Mouse (Mus musculus) hindbrain, embryonic 15.5 days (tissue): ENCODE measurements around the gene Ppp1r9b. TPM values are rescaled to one million over a fixed set of nuclear protein-coding genes. Genes with fewer than 3 reads are reported as not detected.
A peak's percentile ranks its signal among the peaks of the same experiment; 100 is the strongest.
"Not testable (repeated sequence)": the region's sequence is repeated elsewhere in the genome, so short reads cannot be mapped to it uniquely, and the experiment has no call there.

ENCODE experiments used
- ATAC-seq: fragments of 200-750 bp; cut with Nextera tagmentation; 2 replicates; pipeline ENCODE4 v1.8.0; 2017; ENCODE audit warnings: low read depth, moderate number of reproducible peaks, moderate TSS enrichment; ENCODE audit not compliant: low FRiP score
- H3K27ac ChIP-seq: fragments of 300-500 bp; sonication (generic); replicated peaks from 2 replicates; pipeline ENCODE4 v1.5.1; 2015; ENCODE audit warnings: mild to moderate bottlenecking, inconsistent platforms
- H3K27me3 ChIP-seq: fragments of 300-500 bp; sonication (generic); 2 replicates; pipeline ENCODE4 v1.6.1; 2015; ENCODE audit warnings: control low read depth, inconsistent platforms
- H3K36me3 ChIP-seq: fragments of 300-500 bp; sonication (generic); 2 replicates; pipeline ENCODE4 v1.6.1; 2015; ENCODE audit warnings: control low read depth, inconsistent platforms
- H3K4me1 ChIP-seq: fragments of 300-500 bp; sonication (generic); replicated peaks from 2 replicates; pipeline ENCODE4 v1.6.1; 2015; ENCODE audit warnings: control low read depth, inconsistent platforms
- H3K4me2 ChIP-seq: fragments of 300-500 bp; sonication (generic); 2 replicates; pipeline ENCODE4 v1.6.1; 2015; ENCODE audit warnings: moderate library complexity, mild to moderate bottlenecking, inconsistent platforms
- H3K4me3 ChIP-seq: fragments of 300-500 bp; sonication (generic); 2 replicates; pipeline ENCODE4 v1.5.1; 2015; ENCODE audit warnings: mild to moderate bottlenecking, inconsistent platforms
- H3K9ac ChIP-seq: fragments of 300-500 bp; sonication (generic); 2 replicates; pipeline ENCODE4 v1.6.1; 2015; ENCODE audit warnings: inconsistent platforms
- H3K9me3 ChIP-seq: fragments of 300-500 bp; sonication (generic); 2 replicates; pipeline ENCODE4 v1.6.1; 2016; ENCODE audit warnings: control low read depth, inconsistent platforms
- WGBS: fragments of 180-500 bp; shearing (Covaris S2); methylation state at CpG from one replicate; pipeline ENCODE4 v1.1.7; 2015; 5-methylcytosine and 5-hydroxymethylcytosine counted together
- polyA plus RNA-seq: library from polyadenylated mRNA; unstranded; fragments of >200 nt; fragmentation: Nextera tagmentation; extraction: Ambion mirVana; gene quantifications from 2 replicates; pipeline ENCODE4 v1.2.1, GENCODE M21; 2015

Ppp1r9b gene
- polyA plus RNA-seq, 1 experiment from 2014 or later: 21.4 TPM

DNA sequence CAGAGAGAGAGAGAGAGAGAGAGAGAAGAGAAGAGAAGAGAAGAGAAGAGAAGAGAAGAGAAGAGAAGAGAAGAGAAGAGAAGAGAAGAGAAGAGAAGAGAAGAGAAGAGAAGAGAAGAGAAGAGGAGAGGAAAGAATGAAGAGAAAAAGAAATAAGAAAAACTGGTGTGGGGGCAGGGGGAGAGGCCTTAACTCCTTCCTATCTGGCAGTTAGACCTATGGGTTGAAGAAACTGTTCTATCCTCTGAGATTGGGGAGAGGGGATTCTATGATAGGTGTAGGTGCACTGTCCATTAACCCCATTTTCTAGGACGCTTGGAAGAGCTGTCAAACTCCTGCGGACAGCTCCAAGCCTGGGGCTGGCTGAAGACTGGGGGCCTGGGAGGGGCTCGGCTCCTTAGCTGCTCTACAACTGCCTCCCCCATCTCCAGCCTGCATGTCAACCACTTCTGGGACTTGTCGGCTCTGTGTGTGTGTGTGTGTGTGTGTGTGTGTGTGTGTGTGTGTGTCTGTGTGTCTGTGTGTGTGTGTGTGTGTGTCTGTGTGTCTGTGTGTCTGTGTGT lies 20.1 kb downstream of the Ppp1r9b start:
- Histone ChIP-seq H3K4me2 (peak overlapping the region; percentile 92), H3K4me3 (peak overlapping the region; percentile 76), H3K9ac (peak overlapping the region; percentile 93), H3K4me1 (peaks cover 74% of the 10 kb centered on the region), H3K27ac (peak overlapping the region; percentile 95), H3K36me3 (peaks cover 16% of the 10 kb centered on the region; the same call in 1 of the 2 replicates)
- 6% methylated on average over 4 of the region's 4 CpGs for WGBS
- not testable (repeated sequence) for H3K9me3 ChIP-seq, ATAC-seq, H3K27me3 ChIP-seq

- H3K27ac ChIP-seq: peak overlapping the region; percentile 95
- H3K4me2 ChIP-seq: peak overlapping the region; percentile 92
- H3K36me3 ChIP-seq: peaks cover 20% of the 10 kb centered on the region; the same call in 1 of the 2 replicates
- H3K4me3 ChIP-seq: peak overlapping the region; percentile 76
- peaks cover 72% of the 10 kb centered on the region for H3K4me1 ChIP-seq
- H3K9ac ChIP-seq: peak overlapping the region; percentile 93
- H3K9me3 ChIP-seq: no peaks in the 10 kb centered on the region
- H3K27me3 ChIP-seq: no peaks in the 10 kb centered on the region
- no peak for ATAC-seq
- 23% methylated on average over 1 of the region's 1 CpGs for WGBS
Observed at GRCm38 (mm10) chr11:95011416-95011815, 20.6 kb downstream of the Ppp1r9b start.

DNA sequence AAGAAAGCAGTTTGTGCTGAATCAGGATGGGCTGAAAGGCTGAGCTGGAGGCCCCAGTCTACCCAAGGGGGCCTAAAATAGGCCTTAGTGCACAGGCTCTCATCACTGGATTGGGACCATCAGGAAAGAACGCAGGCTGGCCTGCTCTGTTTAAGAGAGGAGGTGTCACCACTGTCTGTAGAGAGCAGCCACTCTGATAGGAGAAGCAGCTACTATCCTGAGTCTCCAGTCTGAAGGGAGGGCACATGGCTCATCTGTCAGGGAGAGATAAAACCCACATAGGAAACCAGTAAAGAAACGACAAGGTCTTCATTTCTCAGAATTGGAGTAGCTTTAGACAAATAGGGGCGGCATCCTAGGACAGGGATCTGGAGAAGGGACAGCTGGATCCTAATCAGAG lies 21.2 kb downstream of the Ppp1r9b start:
- ATAC-seq: no peak
- H3K27ac ChIP-seq: peak overlapping the region; percentile 95
- 44% methylated on average over 3 of the region's 3 CpGs for WGBS
- peak overlapping the region; percentile 76 for H3K4me3 ChIP-seq
- H3K27me3 ChIP-seq: no peaks in the 10 kb centered on the region
- H3K36me3 ChIP-seq: peaks cover 20% of the 10 kb centered on the region; the same call in 1 of the 2 replicates
- H3K4me2 ChIP-seq: peak overlapping the region; percentile 92
- H3K9me3 ChIP-seq: no peaks in the 10 kb centered on the region
- H3K9ac ChIP-seq: peak overlapping the region; percentile 93
- H3K4me1 ChIP-seq: peaks cover 65% of the 10 kb centered on the region

DNA sequence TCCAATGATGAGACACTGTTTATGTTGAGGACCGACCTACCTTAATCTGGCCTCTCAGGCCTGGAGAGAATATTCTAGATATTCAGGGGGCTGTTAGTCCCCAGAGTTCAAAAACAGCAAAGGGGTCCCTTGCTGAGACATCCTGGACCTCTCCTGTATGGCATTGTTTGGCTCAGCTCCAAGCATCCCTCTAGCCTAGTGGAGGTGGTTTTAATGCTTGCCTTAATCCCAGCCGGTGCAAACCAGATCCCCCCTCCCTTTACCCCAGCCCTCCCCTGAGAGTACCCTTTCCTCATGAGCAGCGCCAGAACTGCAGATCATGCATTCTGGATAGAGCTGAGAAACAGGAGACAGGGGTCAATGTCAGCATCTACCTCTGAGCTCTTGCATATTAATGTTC lies 21.7 kb downstream of the Ppp1r9b start:
- Histone ChIP-seq H3K36me3 (peaks cover 20% of the 10 kb centered on the region; the same call in 1 of the 2 replicates), H3K27me3 (no peaks in the 10 kb centered on the region), H3K4me1 (peaks cover 61% of the 10 kb centered on the region), H3K9ac (peak overlapping the region; percentile 93; the same call in 1 of the 2 replicates), H3K4me3 (peak overlapping the region; percentile 76), H3K27ac (peak overlapping the region; percentile 95), H3K9me3 (no peaks in the 10 kb centered on the region), H3K4me2 (peak overlapping the region; percentile 92)
- WGBS: 31% methylated on average over 3 of the region's 3 CpGs
- no peak for ATAC-seq

- H3K9ac ChIP-seq: no peak overlapping the region
- WGBS: 75% methylated on average over 3 of the region's 3 CpGs
- H3K9me3 ChIP-seq: no peaks in the 10 kb centered on the region
- H3K27me3 ChIP-seq: no peaks in the 10 kb centered on the region
- ATAC-seq: no peak
- no peak overlapping the region for H3K27ac ChIP-seq
- peaks cover 38% of the 10 kb centered on the region for H3K36me3 ChIP-seq
- peaks cover 46% of the 10 kb centered on the region for H3K4me1 ChIP-seq
- H3K4me3 ChIP-seq: no peak overlapping the region
- H3K4me2 ChIP-seq: no peak overlapping the region
Observed at GRCm38 (mm10) chr11:95015484-95015883, 24.6 kb downstream of the Ppp1r9b start.

GRCm38 (mm10) chr11:95022237-95022992 lies 31.6 kb downstream of the Ppp1r9b start:
- WGBS: 82% methylated on average over 10 of the region's 10 CpGs
- H3K4me3 ChIP-seq: no peak overlapping the region
- no peaks in the 10 kb centered on the region for H3K9me3 ChIP-seq
- H3K27ac ChIP-seq: no peak overlapping the region
- ATAC-seq: no peak
- H3K36me3 ChIP-seq: peaks cover 68% of the 10 kb centered on the region
- H3K4me1 ChIP-seq: peaks cover 20% of the 10 kb centered on the region
- no peak overlapping the region for H3K4me2 ChIP-seq
- H3K9ac ChIP-seq: no peak overlapping the region
- H3K27me3 ChIP-seq: no peaks in the 10 kb centered on the region

DNA sequence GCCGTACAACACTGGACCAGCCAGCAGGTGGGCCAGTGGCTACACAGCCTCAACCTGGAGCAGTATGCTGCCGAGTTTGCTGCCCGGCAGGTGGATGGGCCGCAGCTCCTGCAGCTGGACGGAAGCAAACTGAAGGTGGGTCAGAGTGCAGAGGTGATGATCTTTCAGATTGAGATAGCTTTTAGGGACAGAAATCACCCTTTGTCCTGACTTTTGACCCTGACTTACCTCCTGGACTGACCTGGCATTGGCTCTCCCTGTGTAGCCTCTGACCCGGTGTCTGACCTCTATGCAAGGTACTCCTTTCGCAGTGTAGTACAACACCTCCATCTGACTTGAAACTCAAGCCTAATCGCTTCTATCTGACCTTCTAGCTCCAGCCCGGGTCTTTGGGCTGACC lies 32.6 kb downstream of the Ppp1r9b start:
- 94% methylated on average over 9 of the region's 9 CpGs for WGBS
- Histone ChIP-seq H3K27me3 (no peaks in the 10 kb centered on the region), H3K4me1 (peaks cover 30% of the 10 kb centered on the region), H3K9ac (no peak overlapping the region), H3K27ac (no peak overlapping the region), H3K36me3 (peaks cover 68% of the 10 kb centered on the region), H3K9me3 (no peaks in the 10 kb centered on the region), H3K4me2 (no peak overlapping the region), H3K4me3 (no peak overlapping the region)
- no peak for ATAC-seq

GRCm38 (mm10) chr11:95024439-95025184 lies 33.8 kb downstream of the Ppp1r9b start:
- ATAC-seq: no peak
- peaks cover 58% of the 10 kb centered on the region for H3K36me3 ChIP-seq
- H3K27ac ChIP-seq: peak overlapping the region; percentile 63
- no peak overlapping the region for H3K4me3 ChIP-seq
- H3K9me3 ChIP-seq: no peaks in the 10 kb centered on the region
- H3K4me2 ChIP-seq: no peak overlapping the region
- H3K4me1 ChIP-seq: peaks cover 30% of the 10 kb centered on the region
- no peak overlapping the region for H3K9ac ChIP-seq
- H3K27me3 ChIP-seq: no peaks in the 10 kb centered on the region
- WGBS: 55% methylated on average over 29 of the region's 29 CpGs

GRCm38 (mm10) chr11:95025227-95026012 lies 34.6 kb downstream of the Ppp1r9b start:
- Histone ChIP-seq H3K36me3 (peaks cover 51% of the 10 kb centered on the region), H3K27me3 (no peaks in the 10 kb centered on the region), H3K4me3 (no peak overlapping the region), H3K9me3 (no peaks in the 10 kb centered on the region), H3K4me2 (no peak overlapping the region), H3K27ac (peak overlapping the region; percentile 63), H3K9ac (no peak overlapping the region), H3K4me1 (peaks cover 25% of the 10 kb centered on the region)
- ATAC-seq: no peak
- whole genome bisulfite sequencing: 85% methylated on average over 11 of the region's 11 CpGs

- no peak overlapping the region for H3K27ac ChIP-seq
- no peaks in the 10 kb centered on the region for H3K9me3 ChIP-seq
- ATAC-seq: no peak
- 61% methylated on average over 6 of the region's 6 CpGs for WGBS
- peaks cover 44% of the 10 kb centered on the region for H3K36me3 ChIP-seq
- H3K27me3 ChIP-seq: no peaks in the 10 kb centered on the region
- no peak overlapping the region for H3K4me3 ChIP-seq
- peaks cover 25% of the 10 kb centered on the region for H3K4me1 ChIP-seq
- H3K4me2 ChIP-seq: no peak overlapping the region
- no peak overlapping the region for H3K9ac ChIP-seq
Observed at GRCm38 (mm10) chr11:95026090-95026542, 35.3 kb downstream of the Ppp1r9b start.

- no peak overlapping the region for H3K4me3 ChIP-seq
- no peaks in the 10 kb centered on the region for H3K27me3 ChIP-seq
- WGBS: 81% methylated on average over 6 of the region's 6 CpGs
- no peak overlapping the region for H3K4me2 ChIP-seq
- H3K9me3 ChIP-seq: no peaks in the 10 kb centered on the region
- ATAC-seq: no peak
- H3K4me1 ChIP-seq: peaks cover 25% of the 10 kb centered on the region
- H3K9ac ChIP-seq: no peak overlapping the region
- no peak overlapping the region; the same call in 1 of the 2 replicates for H3K27ac ChIP-seq
- H3K36me3 ChIP-seq: peaks cover 36% of the 10 kb centered on the region
Observed at GRCm38 (mm10) chr11:95026849-95027248, 36.0 kb downstream of the Ppp1r9b start.
